27 mouse cellular contexts compared by ENCODE assay signal in the genomic region with DNA sequence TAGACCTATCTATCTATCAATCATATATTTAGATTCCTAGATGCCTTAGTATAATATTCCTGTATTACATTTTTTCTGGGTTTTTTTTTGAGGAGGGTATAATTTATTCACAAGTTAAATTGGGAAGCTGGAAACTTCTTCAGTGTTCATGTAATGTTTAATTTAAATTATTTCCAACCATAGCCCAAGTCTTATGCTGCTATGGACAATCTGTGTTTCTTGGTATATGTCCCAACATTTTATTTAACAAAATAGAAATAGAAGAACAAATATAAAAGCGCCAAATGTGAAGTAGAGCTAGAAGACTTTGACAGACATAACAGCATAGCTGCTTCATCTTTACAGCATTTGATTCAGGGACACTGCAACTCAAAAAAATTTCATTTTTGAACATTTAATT.
"Had no signal": no experiment of that assay in that cellular context is flagged by ENCODE, and none has a peak within 500 bp of the region (broad histone marks: within the 10 kb centered on the region; RNA-seq: fewer than 3 reads in every experiment).

No protein-coding gene starts in this region.

- H3K9ac ChIP-seq: heart, embryonic 13.5 days; heart, embryonic 15.5 days; hindbrain, embryonic 13.5 days; hindbrain, embryonic 15.5 days; kidney, embryonic 15.5 days; limb, embryonic 13.5 days; limb, embryonic 15.5 days; liver, embryonic 12.5 days; liver, embryonic 14.5 days had no signal

- DNase-seq: gastrocnemius, postnatal 10 days; gastrocnemius, postnatal 25 days; heart, adult 11 months; heart, adult 2 months; heart, postnatal 14 days; heart, postnatal 36 days; kidney, adult 11 months; kidney, adult 2 months; kidney, adult 9 months; kidney, postnatal 14 days; kidney, postnatal 36 days; layer of hippocampus, adult 9-11 months; layer of hippocampus, postnatal 36 days; left cerebral cortex, postnatal 4 days had no signal

- H3K4me2 ChIP-seq: heart, embryonic 11.5 days; heart, embryonic 13.5 days; heart, embryonic 15.5 days; hindbrain, embryonic 13.5 days; hindbrain, embryonic 15.5 days; kidney, embryonic 15.5 days; limb, embryonic 13.5 days; limb, embryonic 15.5 days; liver, embryonic 12.5 days had no signal

- H3K27me3 ChIP-seq: heart, embryonic 13.5 days; heart, embryonic 15.5 days; hindbrain, embryonic 13.5 days; hindbrain, embryonic 15.5 days; kidney, embryonic 15.5 days; limb, embryonic 13.5 days; limb, embryonic 15.5 days; liver, embryonic 12.5 days had no signal

- H3K4me1 ChIP-seq: heart, embryonic 13.5 days; heart, embryonic 15.5 days; hindbrain, embryonic 13.5 days; hindbrain, embryonic 15.5 days; kidney, embryonic 15.5 days; limb, embryonic 13.5 days; limb, embryonic 15.5 days; liver, embryonic 12.5 days had no signal

- H3K9me3 ChIP-seq: heart, embryonic 13.5 days; heart, embryonic 15.5 days; hindbrain, embryonic 13.5 days; hindbrain, embryonic 15.5 days; kidney, embryonic 15.5 days; limb, embryonic 13.5 days; limb, embryonic 15.5 days; liver, embryonic 12.5 days had no signal

- H3K4me3 ChIP-seq: heart, adult 2 months; heart, embryonic 13.5 days; heart, embryonic 15.5 days; hindbrain, embryonic 13.5 days; hindbrain, embryonic 15.5 days; kidney, embryonic 15.5 days; limb, embryonic 13.5 days; limb, embryonic 15.5 days; liver, embryonic 12.5 days had no signal

- ATAC-seq: hindbrain, postnatal 0 days; intestine, embryonic 16.5 days; liver, embryonic 12.5 days had no signal

- H3K36me3 ChIP-seq: heart, embryonic 13.5 days; heart, embryonic 15.5 days; hindbrain, embryonic 13.5 days; hindbrain, embryonic 15.5 days; kidney, embryonic 15.5 days; limb, embryonic 13.5 days; limb, embryonic 15.5 days; liver, embryonic 12.5 days had no signal

- H3K27ac ChIP-seq: heart, adult 2 months; heart, embryonic 13.5 days; heart, embryonic 15.5 days; hindbrain, embryonic 13.5 days; hindbrain, embryonic 15.5 days; hindbrain, postnatal 0 days; kidney, embryonic 15.5 days; kidney, postnatal 0 days; limb, embryonic 13.5 days; limb, embryonic 15.5 days; liver, embryonic 12.5 days; liver, embryonic 14.5 days had no signal
